Mouse (Mus musculus): ENCODE data around the gene Ttc28.

The Ttc28 gene

GRCm38 (mm10) chr5:110960067-110960466, 80.5 kb downstream of the Ttc28 start:
- DNase-seq (ENCODE audit: low spot score in 2 of 2): no peak

- no peak for DNase-seq (ENCODE audit: low spot score in 2 of 2)
Measured at GRCm38 (mm10) chr5:110960890-110961289, 81.3 kb downstream of the Ttc28 start.

- no peak for DNase-seq (ENCODE audit: low spot score in 2 of 2)
Measured at GRCm38 (mm10) chr5:110967483-110968055, 88.0 kb downstream of the Ttc28 start.

- DNase-seq (ENCODE audit: low spot score in 2 of 2): no peak
Measured at GRCm38 (mm10) chr5:110968566-110968965, 89.0 kb downstream of the Ttc28 start.

- peak in 1 of 2 experiments; percentile 39 for DNase-seq (ENCODE audit: low spot score in 2 of 2)
Measured at GRCm38 (mm10) chr5:110970162-110970780, 90.7 kb downstream of the Ttc28 start.

- DNase-seq (ENCODE audit: low spot score in 2 of 2): no peak
Measured at GRCm38 (mm10) chr5:110976721-110977120, 97.1 kb downstream of the Ttc28 start.

- no peak for DNase-seq (ENCODE audit: low spot score in 2 of 2)
Measured at GRCm38 (mm10) chr5:110977796-110978195, 98.2 kb downstream of the Ttc28 start.

GRCm38 (mm10) chr5:110978461-110978860, 98.9 kb downstream of the Ttc28 start:
- DNase-seq (ENCODE audit: low spot score in 2 of 2): peak; percentile 85 to 89

- DNase-seq (ENCODE audit: low spot score in 2 of 2): peak; percentile 54 to 56
Measured at GRCm38 (mm10) chr5:110979011-110979860, 99.6 kb downstream of the Ttc28 start.

- peak; percentile 52 to 55 for DNase-seq (ENCODE audit: low spot score in 2 of 2)
Measured at GRCm38 (mm10) chr5:110979861-110980346, 100.3 kb downstream of the Ttc28 start.

GRCm38 (mm10) chr5:110980576-110980975, 101.0 kb downstream of the Ttc28 start:
- DNase-seq (ENCODE audit: low spot score in 2 of 2): no peak

GRCm38 (mm10) chr5:110982436-110982835, 102.8 kb downstream of the Ttc28 start:
- DNase-seq (ENCODE audit: low spot score in 2 of 2): no peak

- DNase-seq (ENCODE audit: low spot score in 2 of 2): no peak
Measured at GRCm38 (mm10) chr5:110984136-110984681, 104.6 kb downstream of the Ttc28 start.

GRCm38 (mm10) chr5:110996835-110997539, 117.4 kb downstream of the Ttc28 start:
- DNase-seq (ENCODE audit: low spot score in 2 of 2): peak; percentile 37 to 59

- no peak for DNase-seq (ENCODE audit: low spot score in 2 of 2)
Measured at GRCm38 (mm10) chr5:110997692-110998091, 118.1 kb downstream of the Ttc28 start.

GRCm38 (mm10) chr5:110998298-110998697, 118.7 kb downstream of the Ttc28 start:
- DNase-seq (ENCODE audit: low spot score in 2 of 2): no peak

- DNase-seq (ENCODE audit: low spot score in 2 of 2): no peak
Measured at GRCm38 (mm10) chr5:111000953-111001352, 121.3 kb downstream of the Ttc28 start.

GRCm38 (mm10) chr5:111003220-111003619, 123.6 kb downstream of the Ttc28 start:
- no peak for DNase-seq (ENCODE audit: low spot score in 2 of 2)

GRCm38 (mm10) chr5:111003750-111004149, 124.1 kb downstream of the Ttc28 start:
- no peak for DNase-seq (ENCODE audit: low spot score in 2 of 2)

- no peak for DNase-seq (ENCODE audit: low spot score in 2 of 2)
Measured at GRCm38 (mm10) chr5:111006272-111007135, 126.9 kb downstream of the Ttc28 start.

- DNase-seq (ENCODE audit: low spot score in 2 of 2): no peak
Measured at GRCm38 (mm10) chr5:111007136-111007500, 127.5 kb downstream of the Ttc28 start.

All from right cerebral cortex, postnatal 10 days (tissue).